Mouse (Mus musculus) MEL-GATA-1-ER (cell line): Measurements from ENCODE around the gene Glb1l2.

Source experiments
- DNase-seq: peaks from one replicate; pipeline ENCODE4 v3.0.0-alpha.2; 2012; ENCODE audit warnings: low read depth; ENCODE audit errors: extremely low read depth

The Glb1l2 gene

DNA sequence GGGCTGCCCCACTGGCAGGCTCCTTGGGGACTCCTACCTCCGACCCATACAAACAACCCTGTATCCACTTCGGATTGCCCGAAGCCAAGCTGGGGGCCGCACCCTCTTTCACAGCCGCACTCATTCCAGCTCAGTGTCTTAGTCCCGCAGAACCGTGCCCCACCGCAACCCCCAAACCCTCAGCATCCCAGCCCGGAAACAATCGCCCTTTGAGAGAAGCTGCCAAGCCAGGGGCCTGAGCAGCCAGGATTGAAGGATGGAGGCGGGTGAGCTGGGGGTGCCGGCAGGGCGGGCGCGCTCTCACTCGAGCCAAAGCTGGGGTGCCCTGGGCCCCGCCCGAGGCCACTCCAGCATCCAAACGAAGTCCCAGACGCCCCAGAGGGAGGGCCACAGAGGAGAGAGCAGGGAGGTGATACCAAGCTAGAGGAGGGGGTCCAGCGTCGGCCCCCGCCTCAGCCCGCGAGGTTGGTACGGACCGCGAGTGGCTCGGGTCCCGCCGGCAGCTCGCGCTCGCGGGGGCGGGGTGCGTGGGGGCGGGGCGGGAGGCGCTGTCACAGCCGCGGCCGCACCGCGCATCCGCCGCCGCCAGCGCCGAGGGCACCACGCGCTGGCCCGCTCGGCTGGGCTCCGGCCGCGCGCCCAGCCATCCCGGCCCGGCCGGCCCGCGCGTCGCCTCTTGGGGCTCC lies 72.9 kb downstream of the Glb1l2 start, which contains the start of gene B3gat1:
Gene B3gat1, plus strand, starts transcription at position 523 of the 686 bp plus-strand sequence.
- no peak for DNase-seq

DNA sequence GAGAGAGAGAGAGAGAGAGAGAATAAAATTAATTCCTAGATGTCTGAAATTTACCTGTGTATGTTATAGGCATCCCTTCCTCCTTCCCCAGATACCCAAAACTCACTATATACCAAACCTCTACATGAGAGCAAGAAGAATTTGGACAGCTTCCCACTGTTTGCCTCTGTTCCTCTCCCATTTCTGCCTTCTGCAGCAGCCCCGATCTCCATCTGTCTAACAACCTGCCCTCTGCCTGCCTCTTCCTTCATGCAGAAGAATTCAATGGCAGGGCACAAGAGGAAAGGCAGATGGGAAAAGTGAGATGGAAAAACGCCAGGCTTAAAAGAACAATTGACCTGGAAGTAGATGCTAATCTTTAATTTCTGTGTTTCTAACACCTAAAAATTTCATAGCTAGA lies 77.7 kb downstream of the Glb1l2 start:
- DNase-seq = no peak

DNA sequence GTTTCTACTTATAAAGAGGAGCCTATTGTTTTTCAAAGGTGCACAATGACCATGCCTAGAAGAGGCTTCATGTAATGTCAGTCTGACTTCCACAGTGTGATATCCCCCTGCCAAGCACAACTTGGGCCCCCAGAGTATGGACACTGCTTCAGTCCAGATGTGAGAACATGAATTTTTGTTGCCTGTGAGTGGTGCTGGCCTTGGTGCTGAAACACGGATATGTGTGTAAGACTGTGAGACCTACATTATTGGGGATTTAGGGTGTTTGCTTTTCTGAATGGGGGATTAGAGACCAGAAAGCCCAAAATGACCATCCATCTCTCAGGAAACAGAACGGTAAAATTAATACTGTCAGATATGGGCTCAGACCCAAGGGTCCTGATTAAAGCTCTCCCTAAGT lies 78.8 kb downstream of the Glb1l2 start:
- DNase-seq = no peak

DNA sequence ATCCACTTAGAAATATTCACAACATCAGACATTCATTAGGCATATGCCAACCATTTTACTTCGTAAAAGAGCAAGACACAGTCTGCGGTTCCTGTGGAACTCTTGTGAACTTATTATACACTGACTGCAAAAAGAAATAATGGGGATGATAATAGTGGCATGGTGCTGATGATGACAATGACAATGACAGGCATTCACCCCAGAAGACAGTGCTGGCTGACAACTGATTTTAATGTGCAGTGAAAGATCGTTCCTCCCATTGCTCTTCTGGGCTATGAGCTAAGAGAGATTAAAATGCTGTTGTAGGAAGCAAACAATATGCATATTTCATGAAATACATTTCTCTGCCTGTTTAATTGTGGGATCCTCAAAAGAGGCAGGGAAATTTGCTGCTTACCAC lies 80.6 kb downstream of the Glb1l2 start:
- DNase-seq = no peak

DNA sequence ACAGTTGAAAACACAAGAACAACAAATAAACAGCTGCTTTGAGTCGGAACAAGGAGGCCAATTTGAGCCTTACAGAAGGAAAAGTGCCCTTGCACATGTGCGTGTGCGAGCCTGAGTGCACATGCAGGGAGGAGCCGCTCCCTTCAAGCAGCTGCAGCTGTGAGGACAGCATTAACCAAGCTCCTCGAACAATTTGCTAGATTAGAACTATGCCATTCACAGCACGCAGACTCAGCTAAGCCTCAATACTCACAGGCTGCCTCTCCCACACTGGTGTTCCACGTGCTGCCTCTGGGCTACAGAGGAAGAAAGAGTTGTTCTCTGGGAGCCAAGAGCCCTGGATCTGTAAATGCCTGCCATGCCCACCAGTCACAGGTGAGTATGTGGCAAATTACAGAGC lies 84.5 kb downstream of the Glb1l2 start:
- DNase-seq = no peak

DNA sequence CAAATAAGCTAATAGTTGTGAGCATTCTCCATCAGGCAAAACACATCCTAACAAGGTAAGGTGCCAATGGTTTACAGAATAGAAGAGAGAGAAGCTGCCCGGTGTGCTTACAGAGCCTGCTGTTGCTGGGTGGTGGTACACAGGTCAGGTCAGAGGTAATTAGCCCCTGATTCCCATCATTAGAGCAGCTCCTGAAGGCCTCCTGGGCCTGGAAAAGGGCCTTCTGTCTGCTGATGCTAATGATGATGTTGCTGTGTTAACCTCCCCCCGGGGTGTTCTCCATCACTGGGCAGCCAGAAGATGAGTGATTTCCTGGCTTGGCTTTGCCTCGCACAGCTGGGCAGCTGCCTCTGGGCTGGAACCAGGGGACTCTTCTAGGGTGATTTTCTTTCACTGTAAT lies 87.9 kb downstream of the Glb1l2 start:
- no peak for DNase-seq
